Mouse (Mus musculus) forebrain, embryonic 10.5 days (tissue): Measurements from ENCODE around the gene Ccdc142. TPM values are rescaled to one million over a fixed set of nuclear protein-coding genes. Genes with fewer than 3 reads are reported as not detected.

ENCODE experiments used
- DNase-seq: peaks from one replicate; pipeline ENCODE4 v3.0.0-alpha.2; 2017; ENCODE audit warnings: low spot score; ENCODE audit errors: extremely low spot score
- H3K27ac ChIP-seq: fragments of 300-500 bp; sonication (generic); 2 replicates; pipeline ENCODE4 v1.5.1; 2016; ENCODE audit warnings: mild to moderate bottlenecking
- H3K27me3 ChIP-seq: fragments of 300-500 bp; sonication (generic); 2 replicates; pipeline ENCODE4 v1.6.1; 2016; ENCODE audit warnings: mild to moderate bottlenecking; ENCODE audit not compliant: poor library complexity, severe bottlenecking
- H3K36me3 ChIP-seq: fragments of 300-500 bp; sonication (generic); replicated peaks from 2 replicates; pipeline ENCODE4 v1.6.1; 2016; ENCODE audit warnings: mild to moderate bottlenecking, moderate library complexity
- H3K4me1 ChIP-seq: fragments of 300-500 bp; sonication (generic); 2 replicates; pipeline ENCODE4 v1.6.1; 2016
- H3K4me3 ChIP-seq: fragments of 300-500 bp; sonication (generic); 2 replicates; pipeline ENCODE4 v1.5.1; 2016; ENCODE audit warnings: mild to moderate bottlenecking, moderate library complexity
- H3K9me3 ChIP-seq: fragments of 300-500 bp; sonication (generic); 2 replicates; pipeline ENCODE4 v1.6.1; 2016; ENCODE audit warnings: mild to moderate bottlenecking, moderate library complexity
- WGBS: fragments of 180-500 bp; shearing (Covaris S2); methylation state at CpG from one replicate; pipeline ENCODE4 v1.1.7; 2016; 5-methylcytosine and 5-hydroxymethylcytosine counted together
- polyA plus RNA-seq: library from polyadenylated mRNA; unstranded; fragments of >200 nt; fragmentation: Nextera tagmentation; extraction: Ambion mirVana; gene quantifications from 2 replicates; pipeline ENCODE4 v1.2.1, GENCODE M21; 2016

Gene Ccdc142
- polyA plus RNA-seq, 1 experiment from 2014 or later = 3.1 TPM

DNA sequence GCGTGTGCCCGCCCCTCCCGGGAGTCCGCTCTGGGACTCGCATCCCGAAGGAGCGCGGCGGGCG, 31.3 kb upstream of the Ccdc142 start, which contains the start of gene Tlx2:
Tlx2 (minus strand) TSS at position 47 of the 64 bp plus-strand sequence.
- Histone ChIP-seq H3K36me3 (no peaks in the 10 kb centered on the region), H3K9me3 (no peaks in the 10 kb centered on the region), H3K4me1 (peaks cover 35% of the 10 kb centered on the region), H3K4me3 (peak within 1 kb of the TSS; percentile 43), H3K27me3 (peaks cover 100% of the 10 kb centered on the region), H3K27ac (no peak within 1 kb of the TSS)
- no peak for DNase-seq
- 0% methylated on average over 10 of the region's 10 CpGs for WGBS

DNA sequence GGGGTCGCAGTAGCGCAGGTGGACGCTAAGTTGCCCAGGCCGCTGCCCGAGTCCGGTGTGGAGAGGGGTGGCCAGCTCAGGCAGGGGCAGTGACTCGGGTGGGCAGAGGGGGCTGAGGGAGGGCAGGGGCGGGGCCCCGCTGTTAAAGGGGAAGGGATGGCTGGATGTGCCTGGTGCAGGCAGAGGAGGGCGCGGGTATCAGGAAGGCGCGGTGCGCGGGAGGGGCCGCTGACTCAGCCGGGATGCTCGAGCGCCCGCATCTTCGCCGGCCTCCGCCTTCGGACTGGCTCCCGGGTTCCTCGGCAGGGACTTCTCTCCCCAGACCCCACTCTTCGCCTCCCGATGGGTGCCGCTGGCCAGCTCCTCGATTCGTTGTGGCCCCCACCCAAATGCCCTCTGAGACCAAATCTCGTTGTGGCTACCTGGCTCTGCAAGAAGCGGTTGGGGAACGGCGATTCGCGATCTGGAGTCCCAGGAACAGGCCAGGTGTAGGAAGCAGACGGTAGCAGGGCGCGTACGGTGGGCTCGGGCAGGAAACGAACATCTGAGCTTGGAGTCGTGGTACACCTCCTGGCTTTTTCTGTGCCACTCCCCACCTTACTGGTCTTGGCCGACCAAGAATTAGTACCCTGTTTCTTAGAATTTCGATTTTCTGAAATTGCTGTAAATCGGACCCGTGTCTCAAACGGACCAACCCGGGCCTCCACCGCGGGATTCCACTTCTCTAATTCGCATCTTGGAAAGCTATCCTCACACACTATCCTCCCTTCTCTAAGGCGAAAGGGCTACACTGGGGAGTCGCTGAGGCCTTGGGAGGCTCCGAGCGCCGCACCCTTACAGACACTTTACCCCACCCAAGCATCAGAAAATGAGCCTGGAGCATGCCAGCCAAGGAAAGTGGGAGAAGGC, 30.8 kb upstream of the Ccdc142 start:
- DNase-seq = peak; percentile 65
- H3K4me3 ChIP-seq = peak overlapping the region; percentile 43
- no peak overlapping the region for H3K27ac ChIP-seq
- no peaks in the 10 kb centered on the region for H3K36me3 ChIP-seq
- H3K9me3 ChIP-seq = no peaks in the 10 kb centered on the region
- H3K27me3 ChIP-seq = peaks cover 100% of the 10 kb centered on the region
- WGBS = under 1% methylated on average over 58 of the region's 58 CpGs
- peaks cover 35% of the 10 kb centered on the region for H3K4me1 ChIP-seq

DNA sequence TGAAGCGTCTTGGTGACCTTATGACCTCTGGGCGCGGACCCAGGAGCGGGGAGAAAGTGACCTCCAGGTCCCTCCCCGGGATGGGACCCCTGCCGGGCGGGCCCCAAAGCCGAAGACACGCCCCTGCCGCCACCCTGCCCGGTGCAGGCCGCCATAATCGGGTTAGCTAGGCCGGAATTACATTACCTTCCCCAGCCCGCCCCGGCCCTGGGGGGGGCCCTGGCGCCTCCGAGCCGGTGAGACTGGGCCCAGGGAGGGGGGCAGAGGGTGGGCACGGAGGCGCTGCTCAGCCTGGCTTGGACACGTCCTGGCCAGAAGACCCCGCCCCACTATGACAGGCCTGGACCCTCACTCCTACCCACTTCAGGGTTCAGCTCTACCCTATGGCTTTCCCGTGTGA, 30.2 kb upstream of the Ccdc142 start:
- Histone ChIP-seq H3K27me3 (peaks cover 100% of the 10 kb centered on the region), H3K36me3 (no peaks in the 10 kb centered on the region), H3K27ac (no peak overlapping the region), H3K4me1 (peaks cover 35% of the 10 kb centered on the region), H3K9me3 (no peaks in the 10 kb centered on the region), H3K4me3 (peak overlapping the region; percentile 36)
- no peak for DNase-seq
- under 1% methylated on average over 24 of the region's 24 CpGs for WGBS

DNA sequence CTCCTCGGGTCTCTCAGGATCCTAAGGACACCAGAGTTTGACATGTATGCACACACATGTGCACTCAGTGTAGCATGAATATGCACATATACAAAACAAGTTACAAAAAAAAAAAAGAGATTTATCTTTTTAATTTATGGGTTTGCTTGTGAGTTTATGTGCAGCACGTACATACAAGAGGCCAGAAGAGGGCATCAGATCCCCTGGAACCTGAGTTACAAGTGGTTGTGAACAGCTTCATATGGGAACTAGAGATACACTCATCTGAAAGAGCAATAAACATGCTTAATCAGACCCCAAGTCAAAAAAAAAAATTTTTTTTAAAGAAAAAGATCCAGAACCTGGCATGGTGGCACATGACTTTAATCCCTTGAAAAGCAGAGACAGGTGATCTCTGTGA, 26.4 kb upstream of the Ccdc142 start:
- WGBS = 20% methylated on average over 2 of the region's 2 CpGs
- Histone ChIP-seq H3K27me3 (peaks cover 77% of the 10 kb centered on the region), H3K4me3 (no peak overlapping the region), H3K36me3 (peaks cover 3% of the 10 kb centered on the region), H3K4me1 (peaks cover 44% of the 10 kb centered on the region), H3K9me3 (no peaks in the 10 kb centered on the region), H3K27ac (no peak overlapping the region)
- DNase-seq = no peak

DNA sequence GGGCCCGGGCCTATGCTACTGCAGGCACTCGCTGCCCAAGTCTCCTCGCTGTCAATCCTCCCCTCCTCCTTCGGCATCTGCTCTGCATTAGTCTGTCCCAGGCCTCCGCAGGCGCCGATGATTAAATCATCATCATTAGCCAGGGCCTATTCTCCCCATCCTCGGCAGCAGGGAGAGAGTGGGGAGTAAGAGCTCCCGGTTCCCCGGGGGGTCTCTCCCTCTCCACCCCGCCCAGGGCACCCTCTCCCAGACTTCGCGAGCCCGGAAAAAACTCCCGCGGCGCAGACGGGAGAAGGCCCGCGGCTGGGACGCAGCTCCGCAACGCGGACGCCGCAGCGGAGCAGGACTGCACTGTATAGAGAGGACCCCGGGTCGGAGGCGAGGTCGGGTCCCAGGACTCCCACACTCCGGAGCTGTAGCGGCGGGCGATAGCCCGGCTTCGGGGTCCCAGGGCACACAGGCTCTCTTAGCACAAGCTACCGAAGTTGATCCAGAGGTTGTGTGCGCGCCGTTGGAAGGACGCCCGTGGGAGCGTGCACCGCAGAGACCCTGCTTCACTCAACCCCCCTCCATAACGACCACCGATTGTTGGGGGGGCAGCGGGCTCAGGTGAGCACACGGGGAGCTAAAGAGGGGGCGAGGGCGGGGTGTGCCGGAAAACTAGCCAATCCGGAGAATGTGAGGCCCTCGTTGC, 23.6 kb upstream of the Ccdc142 start, which contains the start of gene Pcgf1:
Pcgf1 (plus strand) TSS at position 240 of the 694 bp plus-strand sequence.
- Histone ChIP-seq H3K4me1 (peaks cover 26% of the 10 kb centered on the region), H3K27me3 (peaks cover 69% of the 10 kb centered on the region), H3K36me3 (peaks cover 29% of the 10 kb centered on the region), H3K27ac (peak within 1 kb of the TSS; percentile 96), H3K4me3 (peak within 1 kb of the TSS; percentile 86), H3K9me3 (no peaks in the 10 kb centered on the region)
- DNase-seq = peak; percentile 60
- under 1% methylated on average over 54 of the region's 54 CpGs for WGBS

DNA sequence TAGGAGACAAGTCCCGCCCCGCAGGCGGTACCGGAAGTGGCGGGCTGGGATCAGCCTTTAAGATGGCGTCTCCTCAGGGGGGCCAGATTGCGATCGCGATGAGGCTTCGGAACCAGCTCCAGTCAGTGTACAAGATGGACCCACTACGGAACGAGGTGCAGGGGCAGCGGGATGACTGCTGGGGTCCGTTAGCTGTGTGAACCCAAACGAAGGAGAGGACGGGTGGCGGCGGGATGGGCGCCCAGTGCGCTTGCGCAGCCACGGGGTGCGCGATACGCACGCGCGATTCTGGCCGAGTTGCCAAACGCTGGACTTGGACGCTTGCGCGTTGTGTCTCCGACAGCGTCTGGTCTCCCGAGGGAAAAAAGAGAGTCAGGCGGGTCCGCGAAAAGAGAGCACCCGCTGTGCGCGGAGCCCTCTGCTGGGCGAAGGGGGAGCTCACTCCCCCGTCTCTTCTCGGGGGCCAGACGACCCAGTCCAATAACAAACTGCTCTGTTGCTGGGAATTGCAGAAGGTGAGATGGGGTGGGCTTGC, 23.0 kb upstream of the Ccdc142 start:
- Histone ChIP-seq H3K36me3 (peaks cover 29% of the 10 kb centered on the region), H3K9me3 (no peaks in the 10 kb centered on the region), H3K4me3 (peak overlapping the region; percentile 86), H3K27ac (peak overlapping the region; percentile 96), H3K27me3 (peaks cover 69% of the 10 kb centered on the region), H3K4me1 (peaks cover 28% of the 10 kb centered on the region)
- DNase-seq = peak; percentile 98
- under 1% methylated on average over 46 of the region's 46 CpGs for WGBS

- Histone ChIP-seq H3K9me3 (no peaks in the 10 kb centered on the region), H3K4me3 (no peak overlapping the region), H3K36me3 (peaks cover 29% of the 10 kb centered on the region), H3K4me1 (peaks cover 41% of the 10 kb centered on the region), H3K27me3 (peaks cover 69% of the 10 kb centered on the region), H3K27ac (no peak overlapping the region)
- DNase-seq = no peak
- 97% methylated on average over 5 of the region's 5 CpGs for WGBS
Observed at GRCm38 (mm10) chr6:83080210-83080609, 21.2 kb upstream of the Ccdc142 start.

- no peak for DNase-seq
- H3K27me3 ChIP-seq = peaks cover 77% of the 10 kb centered on the region
- H3K36me3 ChIP-seq = peaks cover 29% of the 10 kb centered on the region
- no peaks in the 10 kb centered on the region for H3K9me3 ChIP-seq
- H3K4me3 ChIP-seq = no peak overlapping the region
- peaks cover 57% of the 10 kb centered on the region for H3K4me1 ChIP-seq
- 10% methylated on average over 5 of the region's 5 CpGs for WGBS
- no peak overlapping the region for H3K27ac ChIP-seq
Observed at GRCm38 (mm10) chr6:83083497-83083896, 17.9 kb upstream of the Ccdc142 start.

DNA sequence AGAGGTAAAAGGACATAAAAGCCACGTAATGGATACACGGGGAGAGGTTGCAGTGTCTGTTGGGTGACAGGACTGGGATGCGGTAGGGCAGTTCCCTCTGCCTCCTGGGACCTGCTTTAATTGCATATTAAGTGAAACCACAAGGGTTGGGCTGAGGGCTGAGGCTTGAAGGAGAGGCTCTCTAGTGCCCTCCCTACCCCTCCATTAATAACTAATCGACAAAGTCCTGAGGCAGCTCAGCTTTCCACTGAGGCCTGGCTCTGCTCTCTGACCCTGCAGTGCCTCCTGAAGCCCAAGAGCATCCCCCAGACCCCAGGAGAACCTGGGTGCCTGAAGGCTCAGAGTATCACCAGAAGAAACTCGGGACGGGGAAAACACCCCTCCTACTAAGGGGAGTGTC, 16.9 kb upstream of the Ccdc142 start:
- Histone ChIP-seq H3K4me3 (no peak overlapping the region), H3K4me1 (peaks cover 48% of the 10 kb centered on the region), H3K27ac (no peak overlapping the region), H3K36me3 (peaks cover 29% of the 10 kb centered on the region), H3K9me3 (no peaks in the 10 kb centered on the region), H3K27me3 (peaks cover 86% of the 10 kb centered on the region)
- DNase-seq = no peak
- 2% methylated on average over 6 of the region's 6 CpGs for WGBS

GRCm38 (mm10) chr6:83086121-83087035, 15.0 kb upstream of the Ccdc142 start, which contains the start of gene Lbx2:
Gene Lbx2 (plus strand): TSS chr6:83086367.
- peak within 1 kb of the TSS; percentile 43 for H3K4me3 ChIP-seq
- peaks cover 96% of the 10 kb centered on the region for H3K27me3 ChIP-seq
- H3K4me1 ChIP-seq = peaks cover 43% of the 10 kb centered on the region
- no peak within 1 kb of the TSS for H3K27ac ChIP-seq
- no peak for DNase-seq
- 3% methylated on average over 42 of the region's 42 CpGs for WGBS
- H3K9me3 ChIP-seq = no peaks in the 10 kb centered on the region
- H3K36me3 ChIP-seq = peaks cover 12% of the 10 kb centered on the region

GRCm38 (mm10) chr6:83087205-83087925, 14.0 kb upstream of the Ccdc142 start:
- H3K9me3 ChIP-seq = no peaks in the 10 kb centered on the region
- H3K27me3 ChIP-seq = peaks cover 96% of the 10 kb centered on the region
- H3K27ac ChIP-seq = no peak overlapping the region
- peaks cover 43% of the 10 kb centered on the region for H3K4me1 ChIP-seq
- peak; percentile 30 for DNase-seq
- WGBS = under 1% methylated on average over 47 of the region's 47 CpGs
- H3K36me3 ChIP-seq = peaks cover 2% of the 10 kb centered on the region
- H3K4me3 ChIP-seq = peak overlapping the region; percentile 43

- Histone ChIP-seq H3K4me1 (peaks cover 43% of the 10 kb centered on the region), H3K36me3 (no peaks in the 10 kb centered on the region), H3K27ac (no peak overlapping the region), H3K9me3 (no peaks in the 10 kb centered on the region), H3K27me3 (peaks cover 96% of the 10 kb centered on the region), H3K4me3 (peak overlapping the region; percentile 43)
- no peak for DNase-seq
- 3% methylated on average over 9 of the region's 9 CpGs for WGBS
Observed at GRCm38 (mm10) chr6:83087926-83088260, 13.5 kb upstream of the Ccdc142 start.
